Mouse (Mus musculus) CH12.LX (cell line): ENCODE measurements around the gene Sin3a. TPM values are rescaled to one million over a fixed set of nuclear protein-coding genes. Genes with fewer than 3 reads are reported as not detected.

ENCODE experiments used
- DNase-seq: peaks from one replicate; pipeline ENCODE4 v3.0.0-alpha.2; 2013; ENCODE audit errors: extremely low read depth
- H3K27ac ChIP-seq: 2 replicates; pipeline ENCODE4 v1.5.1; 2012; ENCODE audit warnings: low read depth, mild to moderate bottlenecking, control low read depth, moderate library complexity; ENCODE audit not compliant: insufficient read depth
- H3K27me3 ChIP-seq: replicated peaks from 2 replicates; pipeline ENCODE3; 2012; ENCODE audit warnings: inconsistent platforms
- H3K36me3 ChIP-seq, 2 experiments: replicated peaks in 1 of 2; 2 replicates each; pipeline versions ENCODE3 to v1.6.1; 2012; ENCODE audit warnings: inconsistent platforms in 1 of 2, low read length in 1 of 2, mild to moderate bottlenecking in 1 of 2, mixed read lengths in 1 of 2, moderate library complexity in 1 of 2; ENCODE audit not compliant: control insufficient read depth in 1 of 2, insufficient read depth in 1 of 2
- H3K4me1 ChIP-seq, 2 experiments: 2 replicates each; pipeline ENCODE4 v1.6.1; 2012; ENCODE audit warnings: inconsistent platforms in 1 of 2, moderate library complexity in 1 of 2; ENCODE audit not compliant: insufficient read depth in 2 of 2, control insufficient read depth in 1 of 2
- H3K4me2 ChIP-seq: 2 replicates; pipeline ENCODE4 v1.6.1; 2012; ENCODE audit warnings: low read depth, mild to moderate bottlenecking, control low read depth; ENCODE audit not compliant: poor library complexity, insufficient read depth, severe bottlenecking
- H3K4me3 ChIP-seq, 3 experiments: fragments of 150-350 bp in 1 of 3; sonication (generic) in 1 of 3; replicated peaks in 1 of 3; 2 replicates each; pipeline versions ENCODE3 to v1.5.1; 2011 to 2012; ENCODE audit warnings: low read depth in 2 of 3, low read length in 2 of 3, mild to moderate bottlenecking in 2 of 3, moderate library complexity in 2 of 3, control low read depth in 1 of 3, improper control_type of control experiment in 1 of 3, inconsistent platforms in 1 of 3, mixed read lengths in 1 of 3; ENCODE audit not compliant: poor library complexity in 1 of 3
- H3K79me2 ChIP-seq: replicated peaks from 2 replicates; pipeline ENCODE4 v1.6.1; 2012; ENCODE audit warnings: mild to moderate bottlenecking, moderate library complexity; ENCODE audit not compliant: control insufficient read depth, poor library complexity, insufficient read depth, severe bottlenecking; ENCODE audit errors: extremely low read depth
- H3K9ac ChIP-seq: 2 replicates; pipeline ENCODE4 v1.6.1; 2012; ENCODE audit warnings: low read depth, mild to moderate bottlenecking, control low read depth, moderate library complexity; ENCODE audit not compliant: insufficient read depth
- H3K9me3 ChIP-seq: replicated peaks from 2 replicates; pipeline ENCODE3; 2012; ENCODE audit warnings: low read length, inconsistent platforms, mixed read lengths
- BHLHE40 ChIP-seq: IDR thresholded peaks from 2 replicates; pipeline ENCODE4 v1.6.1; 2011; ENCODE audit warnings: mild to moderate bottlenecking, low read depth, low read length, improper control_type of control experiment
- CTCF ChIP-seq, 2 experiments: IDR thresholded peaks in 1 of 2; conservative IDR thresholded peaks in 1 of 2; 2 replicates each; pipeline ENCODE4 v1.5.1; 2011 to 2012; ENCODE audit warnings: low read depth in 2 of 2, low read length in 2 of 2, improper control_type of control experiment in 1 of 2, inconsistent platforms in 1 of 2, mild to moderate bottlenecking in 1 of 2, moderate library complexity in 1 of 2
- EP300 ChIP-seq: IDR thresholded peaks from 2 replicates; pipeline ENCODE4 v1.6.1; 2011; ENCODE audit warnings: low read length, improper control_type of control experiment
- ETS1 ChIP-seq: conservative IDR thresholded peaks from 2 replicates; pipeline ENCODE4 v1.6.1; 2012; ENCODE audit warnings: low read depth, mild to moderate bottlenecking, inconsistent platforms, low read length, improper control_type of control experiment, moderate library complexity
- GABPA ChIP-seq: IDR thresholded peaks from 2 replicates; pipeline ENCODE4 v1.6.1; 2012; ENCODE audit warnings: low read depth, low read length, improper control_type of control experiment, inconsistent platforms; ENCODE audit not compliant: insufficient replicate concordance
- JUN ChIP-seq: IDR thresholded peaks from 2 replicates; pipeline ENCODE4 v1.6.1; 2011; ENCODE audit warnings: low read depth, mild to moderate bottlenecking, low read length, improper control_type of control experiment, moderate library complexity; ENCODE audit not compliant: insufficient read depth
- MAX ChIP-seq: IDR thresholded peaks from 2 replicates; pipeline ENCODE4 v1.6.1; 2011; ENCODE audit warnings: low read length, improper control_type of control experiment
- MXI1 ChIP-seq: IDR thresholded peaks from 2 replicates; pipeline ENCODE4 v1.6.1; 2011; ENCODE audit warnings: mild to moderate bottlenecking, low read depth, low read length, improper control_type of control experiment
- PAX5 ChIP-seq: IDR thresholded peaks from 2 replicates; pipeline ENCODE4 v1.6.1; 2012; ENCODE audit warnings: low read length, inconsistent platforms, mixed read lengths
- POLR2A ChIP-seq: IDR thresholded peaks from 2 replicates; pipeline ENCODE4 v1.6.1; 2011; ENCODE audit warnings: low read depth, mild to moderate bottlenecking, improper control_type of control experiment, low read length
- SIN3A ChIP-seq: IDR thresholded peaks from 2 replicates; pipeline ENCODE4 v1.6.1; 2012; ENCODE audit warnings: low read length, improper control_type of control experiment, inconsistent platforms
- SMC3 ChIP-seq: IDR thresholded peaks from 2 replicates; pipeline ENCODE4 v1.6.1; 2011; ENCODE audit warnings: low read depth, low read length, improper control_type of control experiment
- USF1 ChIP-seq: IDR thresholded peaks from 2 replicates; pipeline ENCODE4 v1.6.1; 2014; ENCODE audit warnings: low read depth, mild to moderate bottlenecking, inconsistent platforms, low read length, improper control_type of control experiment
- USF2 ChIP-seq: conservative IDR thresholded peaks from 2 replicates; pipeline ENCODE4 v1.6.1; 2011; ENCODE audit warnings: low read depth, low read length, improper control_type of control experiment
- ZKSCAN1 ChIP-seq: IDR thresholded peaks from 2 replicates; pipeline ENCODE4 v1.6.1; 2012; ENCODE audit warnings: low read depth, inconsistent platforms, low read length, improper control_type of control experiment, borderline replicate concordance
- ZNF384 ChIP-seq: IDR thresholded peaks from 2 replicates; pipeline ENCODE4 v1.6.1; 2012; ENCODE audit warnings: low read depth, low read length, improper control_type of control experiment, inconsistent platforms
- dilution Hi-C: fragments of 300-500 bp; cut with MboI; formaldehyde crosslinking; loops from 2 replicates; pipeline ENCODE4 v1.14.3; 2020; ENCODE audit warnings: low sequenced_read_pairs; ENCODE audit not compliant: extremely low pct_unique_long_range_greater_than_20kb, extremely low pct_ligation_motif_present
- in situ Hi-C: fragments of 300-500 bp; cut with MboI; formaldehyde crosslinking; loops from 3 replicates; pipeline ENCODE4 v1.14.3; 2019; ENCODE audit warnings: low sequenced_read_pairs, low pct_ligation_motif_present, low pct_unique_long_range_greater_than_20kb, mixed read lengths
- polyA plus RNA-seq: library from polyadenylated mRNA; unstranded; fragments of >175 nt; gene quantifications from 2 replicates; pipeline ENCODE4 v1.2.1, GENCODE M21; 2012; ENCODE audit warnings: low read depth; ENCODE audit not compliant: insufficient read length
- total RNA-seq, 2 experiments: library from RNA; depleted of rRNA; stranded (reverse); fragments of 300-350 nt in 1 of 2; fragments of >200 nt in 1 of 2; gene quantifications; 2 replicates each; pipeline ENCODE4 v1.2.3; 2012 to 2014

The Sin3a gene
- total and polyA plus RNA-seq, 3 experiments, result 23.0 to 32.1 (median 28.7) TPM

DNA sequence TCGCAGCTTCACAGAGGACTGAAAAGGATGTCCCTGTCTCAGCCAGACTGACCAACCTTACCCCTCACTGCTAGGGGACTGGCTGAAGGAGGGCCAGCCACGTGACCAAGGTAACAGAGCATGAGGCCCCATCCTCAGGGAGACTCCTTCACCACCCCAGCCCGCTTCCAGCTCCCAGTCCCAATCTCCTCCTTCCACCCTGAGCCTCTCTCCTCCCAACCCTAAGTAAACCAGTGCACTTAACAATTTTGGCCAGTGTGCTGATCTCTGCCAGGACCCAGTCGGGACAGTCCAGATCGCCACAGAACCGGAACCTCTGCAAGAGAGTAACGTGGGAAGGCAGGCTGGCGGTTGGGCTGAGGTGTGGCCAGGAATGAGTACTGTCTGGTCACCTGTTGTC lies 85.0 kb downstream of the Sin3a start:
- TF ChIP-seq POLR2A (no peak), ZKSCAN1 (no peak), SIN3A (no peak), SMC3 (no peak), MXI1 (no peak), JUN (no peak), USF2 (no peak), CTCF (conservative IDR thresholded peaks at IDR 0.05 in 1 of 2, IDR thresholded peaks at IDR 0.05 in 1 of 2; ENCODE audit: low read depth in 2 of 2, low read length in 2 of 2) (no peak), BHLHE40 (no peak), ETS1 (no peak), GABPA (no peak)
- Histone ChIP-seq H3K4me2 (0 out of 2 replicates have a peak overlapping the region, but pooled peaks have one; percentile 76), H3K79me2 (no peaks in the 10 kb centered on the region), H3K4me3 (no peak overlapping the region), H3K27ac (no peak overlapping the region), H3K9me3 (no peaks in the 10 kb centered on the region), H3K9ac (no peak overlapping the region), H3K36me3 (peaks cover 22 to 30% of the 10 kb centered on the region in 2 experiments), H3K4me1 (peaks cover 6 to 14% of the 10 kb centered on the region in 2 experiments; a peak in 3 of 4 replicates), H3K27me3 (no peaks in the 10 kb centered on the region)
- dilution Hi-C loops, result no loop called here
- in situ Hi-C loops, result no loop called here
- DNase-seq, result no peak

DNA sequence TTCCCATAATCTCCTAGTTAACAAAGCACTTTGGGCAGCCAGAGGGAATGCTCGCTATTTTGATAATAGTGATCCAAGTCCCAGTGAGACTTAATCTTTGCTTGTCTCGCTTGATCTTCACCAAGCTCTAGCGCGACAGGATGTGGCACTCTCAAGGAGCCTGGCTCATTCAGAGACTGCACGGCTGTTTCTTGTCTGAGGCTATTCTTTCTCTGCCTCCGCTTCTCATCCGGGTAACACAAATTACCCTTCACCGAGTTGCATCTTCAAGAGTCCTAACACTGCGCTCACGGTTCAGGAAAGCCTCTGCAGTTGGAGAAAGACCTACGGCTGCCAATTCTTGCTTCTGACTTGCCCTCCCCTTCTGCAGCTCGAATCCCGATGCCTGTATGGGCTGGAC lies 85.7 kb downstream of the Sin3a start:
- Histone ChIP-seq H3K36me3 (peaks cover 22 to 30% of the 10 kb centered on the region in 2 experiments), H3K4me1 (peaks cover 9 to 18% of the 10 kb centered on the region in 2 experiments), H3K9ac (peak overlapping the region; percentile 64), H3K27me3 (no peaks in the 10 kb centered on the region), H3K79me2 (no peaks in the 10 kb centered on the region), H3K4me2 (peak overlapping the region; percentile 76), H3K4me3 (peak overlapping the region; percentile 77 to 91 (median 77)), H3K27ac (no peak overlapping the region), H3K9me3 (no peaks in the 10 kb centered on the region)
- dilution Hi-C loops (no loop called here), in situ Hi-C loops (no loop called here)
- no peak for DNase-seq
- no peak for TF ChIP-seq USF1
- no peak for TF ChIP-seq ETS1
- no peak for TF ChIP-seq CTCF (conservative IDR thresholded peaks at IDR 0.05 in 1 of 2, IDR thresholded peaks at IDR 0.05 in 1 of 2; ENCODE audit: low read depth in 2 of 2, low read length in 2 of 2)
- no peak for TF ChIP-seq MAX
- TF ChIP-seq GABPA, result no peak
- TF ChIP-seq MXI1, result no peak
- TF ChIP-seq ZNF384, result no peak
- TF ChIP-seq USF2, result no peak
- TF ChIP-seq PAX5, result no peak
- TF ChIP-seq EP300, result no peak
- no peak for TF ChIP-seq SIN3A
